Mouse (Mus musculus) bone marrow, adult 2 months (tissue): Measurements from ENCODE around the gene Ackr4. TPM values are rescaled to one million over a fixed set of nuclear protein-coding genes. Genes with fewer than 3 reads are reported as not detected.

Source experiments
- H3K27ac ChIP-seq: fragments of 200-500 bp; 2 replicates; pipeline ENCODE4 v1.5.1; 2012; ENCODE audit warnings: low read depth, mild to moderate bottlenecking, control low read depth, inconsistent platforms, low read length; ENCODE audit not compliant: control insufficient read depth, poor library complexity, insufficient read depth
- H3K4me1 ChIP-seq: fragments of 200-500 bp; 2 replicates; pipeline ENCODE4 v1.6.1; 2011; ENCODE audit warnings: low read length; ENCODE audit not compliant: control insufficient read depth, insufficient read depth
- H3K4me3 ChIP-seq: fragments of 200-500 bp; replicated peaks from 2 replicates; pipeline ENCODE3; 2011; ENCODE audit warnings: mild to moderate bottlenecking, low read depth, low read length, control low read depth; ENCODE audit not compliant: control insufficient read depth
- CTCF ChIP-seq: fragments of 200-500 bp; IDR thresholded peaks from 2 replicates; pipeline ENCODE4 v1.5.1; 2011; ENCODE audit warnings: low read length, control low read depth; ENCODE audit not compliant: control insufficient read depth, insufficient read depth
- POLR2A ChIP-seq: fragments of 200-500 bp; IDR thresholded peaks from 2 replicates; pipeline ENCODE4 v1.6.1; 2011; ENCODE audit warnings: low read depth, mild to moderate bottlenecking, control low read depth, low read length, borderline replicate concordance; ENCODE audit not compliant: control insufficient read depth
- WGBS: fragments of 180-500 bp; shearing (Covaris S2); methylation state at CpG from one replicate; pipeline ENCODE4 v1.1.7; 2018; 5-methylcytosine and 5-hydroxymethylcytosine counted together
- polyA plus RNA-seq: library from polyadenylated mRNA; stranded (reverse); fragments of >200 nt; gene quantifications from 2 replicates; pipeline ENCODE4 v1.2.4, GENCODE M21; 2011; ENCODE audit warnings: low replicate concordance; ENCODE audit not compliant: missing spikeins, insufficient read depth, insufficient read length

Gene Ackr4
- polyA plus RNA-seq, 1 experiment: 6.1 TPM

- 24% methylated on average over 5 of the region's 5 CpGs for WGBS
- TF ChIP-seq POLR2A (no peak), CTCF (peak; percentile 69)
- no peak overlapping the region for H3K4me3 ChIP-seq
Measured at GRCm38 (mm10) chr9:104079379-104079778, 47.4 kb downstream of the Ackr4 start.

GRCm38 (mm10) chr9:104078780-104079179 lies 48.0 kb downstream of the Ackr4 start:
- TF ChIP-seq CTCF: no peak
- no peak for TF ChIP-seq POLR2A
- no peak overlapping the region for H3K27ac ChIP-seq
- H3K4me3 ChIP-seq: no peak overlapping the region
- H3K4me1 ChIP-seq: no peaks in the 10 kb centered on the region; the same call in none of the 2 replicates
- 91% methylated on average over 1 of the region's 1 CpGs for WGBS

More at GRCm38 (mm10) chr9:104079379-104079778, 47.4 kb downstream of the Ackr4 start:
- Histone ChIP-seq H3K27ac (no peak overlapping the region), H3K4me1 (no peaks in the 10 kb centered on the region; the same call in none of the 2 replicates)

- no peaks in the 10 kb centered on the region; the same call in none of the 2 replicates for H3K4me1 ChIP-seq
- TF ChIP-seq CTCF: no peak
- no peak for TF ChIP-seq POLR2A
- WGBS: 78% methylated on average over 2 of the region's 2 CpGs
- H3K27ac ChIP-seq: no peak overlapping the region
- no peak overlapping the region for H3K4me3 ChIP-seq
Measured at GRCm38 (mm10) chr9:104075808-104076207, 50.9 kb downstream of the Ackr4 start.

GRCm38 (mm10) chr9:104070863-104071604 lies 55.7 kb downstream of the Ackr4 start:
- H3K4me1 ChIP-seq: no peaks in the 10 kb centered on the region
- H3K27ac ChIP-seq: no peak overlapping the region
- TF ChIP-seq CTCF (no peak), POLR2A (no peak)
- 67% methylated on average over 8 of the region's 8 CpGs for WGBS
- no peak overlapping the region for H3K4me3 ChIP-seq

GRCm38 (mm10) chr9:104070241-104070640 lies 56.5 kb downstream of the Ackr4 start:
- H3K27ac ChIP-seq: no peak overlapping the region
- 57% methylated on average over 4 of the region's 4 CpGs for WGBS
- no peak overlapping the region for H3K4me3 ChIP-seq
- no peaks in the 10 kb centered on the region for H3K4me1 ChIP-seq
- TF ChIP-seq POLR2A: no peak
- TF ChIP-seq CTCF: no peak

- no peak overlapping the region for H3K4me3 ChIP-seq
- 30% methylated on average over 1 of the region's 1 CpGs for WGBS
- H3K27ac ChIP-seq: no peak overlapping the region
- TF ChIP-seq CTCF: no peak
- H3K4me1 ChIP-seq: no peaks in the 10 kb centered on the region; the same call in 1 of the 2 replicates
Measured at GRCm38 (mm10) chr9:104064571-104064970, 62.2 kb downstream of the Ackr4 start.

GRCm38 (mm10) chr9:104063244-104063961 lies 63.3 kb downstream of the Ackr4 start, which contains the start of gene Acad11:
TSS of gene Acad11 (plus strand) at chr9:104063377.
- WGBS: under 1% methylated on average over 30 of the region's 30 CpGs
- Histone ChIP-seq H3K4me3 (peak within 1 kb of the TSS; percentile 80), H3K4me1 (no peaks in the 10 kb centered on the region; the same call in 1 of the 2 replicates), H3K27ac (peak within 1 kb of the TSS; percentile 25; the same call in 1 of the 2 replicates)
- 0 out of 2 replicates have a peak, but pooled peaks have one; percentile 40 for TF ChIP-seq POLR2A
- no peak for TF ChIP-seq CTCF
